Mouse (Mus musculus) liver, adult 2 months (tissue): ENCODE data around the gene Rbm14.

Experiments used
- CTCF ChIP-seq: fragments of 200-500 bp; IDR thresholded peaks from 2 replicates; pipeline ENCODE4 v1.5.1; 2011; ENCODE audit warnings: low read depth, low read length, control low read depth
- POLR2A ChIP-seq: fragments of 200-500 bp; IDR thresholded peaks from 2 replicates; pipeline ENCODE4 v1.6.1; 2011; ENCODE audit warnings: low read length, control low read depth; ENCODE audit not compliant: insufficient read depth; ENCODE audit errors: extremely low read depth

DNA sequence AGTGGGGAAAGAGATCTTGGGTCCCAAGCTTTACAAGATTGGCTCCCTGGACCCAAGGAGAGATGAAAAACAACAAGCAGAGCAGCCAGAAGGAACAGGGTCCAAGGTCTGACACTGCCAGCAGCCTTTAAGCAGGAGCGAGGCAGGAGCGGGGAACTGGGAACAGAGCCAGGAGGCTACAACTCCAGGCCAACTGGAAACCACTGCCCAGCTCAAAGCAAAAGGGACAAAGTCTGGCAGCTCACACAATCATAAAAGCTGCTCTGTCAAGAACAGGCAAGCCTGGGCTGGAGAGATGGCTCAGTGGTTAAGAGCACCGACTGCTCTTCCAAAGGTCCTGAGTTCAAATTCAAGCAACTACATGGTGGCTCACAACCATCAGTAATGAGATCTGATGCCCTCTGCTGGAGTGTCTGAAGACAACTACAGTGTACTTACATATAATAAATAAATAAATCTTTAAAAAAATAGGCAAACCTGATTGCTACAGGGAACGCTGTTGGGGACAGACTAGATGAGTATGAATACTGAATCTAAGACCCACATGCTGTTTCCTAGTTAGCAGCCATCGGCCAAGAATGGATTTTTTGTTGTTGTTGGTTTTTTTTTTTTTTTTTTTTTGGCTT lies 9.4 kb upstream of the Rbm14 start:
- TF ChIP-seq POLR2A (no peak), CTCF (no peak)
